Mouse (Mus musculus) kidney, postnatal 14 days (tissue): ENCODE results near the gene Lingo1.

Source experiments
- DNase-seq: peaks from one replicate; pipeline ENCODE4 v3.0.0; 2022; ENCODE audit warnings: mixed read lengths

Lingo1 gene

DNA sequence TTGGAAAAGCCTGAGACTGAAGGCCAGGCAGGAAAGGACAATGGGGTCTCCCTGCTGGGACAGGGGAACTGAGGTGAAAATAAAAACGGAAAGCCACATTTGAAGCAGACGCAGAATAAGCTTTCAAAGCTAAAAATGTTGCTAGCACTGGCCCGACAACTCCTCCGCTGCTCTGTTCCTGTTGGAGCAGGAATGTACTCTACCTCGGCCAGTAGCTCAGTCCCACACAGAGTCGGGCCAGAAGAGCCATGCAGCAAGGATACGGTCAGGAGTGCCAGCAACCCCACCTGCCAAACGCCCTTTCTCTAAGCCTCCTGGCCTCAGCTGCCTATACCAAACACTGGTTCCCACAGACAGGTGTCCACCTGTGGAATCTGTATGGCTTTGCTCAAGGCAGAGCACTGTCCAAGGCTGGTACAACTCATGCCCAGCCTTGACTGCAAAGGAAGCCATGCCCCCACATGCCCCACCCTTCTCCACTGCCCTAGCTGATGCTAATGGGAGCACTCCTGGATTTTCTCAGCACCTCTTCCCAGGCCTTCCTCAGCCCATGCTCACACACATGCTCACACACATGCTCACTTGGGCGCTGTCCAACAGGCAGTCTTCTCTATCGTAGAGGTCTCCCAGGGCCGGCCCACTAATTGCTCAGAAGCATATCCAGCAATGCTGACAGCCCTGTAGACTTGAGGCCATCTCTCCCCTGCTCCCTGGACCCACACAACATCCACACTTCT lies 74.0 kb downstream of the Lingo1 start:
- no peak for DNase-seq

DNA sequence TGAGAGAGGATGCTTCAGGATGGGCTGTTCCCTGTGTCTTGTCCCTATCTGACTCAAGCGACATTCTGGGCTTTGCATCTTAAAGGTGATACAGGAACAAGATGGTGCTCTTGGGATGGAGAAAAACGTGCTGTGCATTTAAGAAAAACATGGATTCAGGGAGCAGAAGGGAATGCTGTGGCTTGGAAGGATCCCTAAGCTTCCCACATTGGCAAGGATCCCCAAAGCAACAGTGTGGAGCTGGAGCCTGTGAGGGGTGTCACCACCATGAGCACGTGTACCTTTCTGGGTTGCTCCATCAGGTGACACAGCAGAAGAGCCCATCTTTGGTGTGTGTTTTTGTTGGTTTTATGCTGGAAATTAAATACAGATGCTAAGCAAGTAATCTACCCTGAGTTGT lies 77.3 kb downstream of the Lingo1 start:
- DNase-seq: no peak

DNA sequence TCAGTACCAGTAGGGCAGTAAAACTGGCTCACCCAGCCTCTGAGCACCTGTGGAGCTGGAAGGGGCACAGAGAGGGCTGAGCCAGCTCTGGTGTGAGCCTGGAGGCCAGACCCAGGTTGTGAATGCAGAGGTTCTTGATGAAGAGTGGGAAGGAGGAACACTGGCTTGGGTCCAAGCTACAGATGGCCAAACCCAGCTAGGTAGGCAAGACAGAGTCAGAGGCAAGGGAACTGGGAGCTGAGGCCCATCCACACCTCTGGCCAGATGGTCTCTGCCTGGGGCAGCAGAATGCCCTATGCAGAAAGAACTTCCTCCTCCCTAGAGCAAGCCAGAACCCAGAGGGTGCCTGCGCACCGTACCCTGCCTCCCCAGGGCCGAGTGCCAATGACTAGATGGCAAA lies 79.7 kb downstream of the Lingo1 start:
- DNase-seq: no peak

DNA sequence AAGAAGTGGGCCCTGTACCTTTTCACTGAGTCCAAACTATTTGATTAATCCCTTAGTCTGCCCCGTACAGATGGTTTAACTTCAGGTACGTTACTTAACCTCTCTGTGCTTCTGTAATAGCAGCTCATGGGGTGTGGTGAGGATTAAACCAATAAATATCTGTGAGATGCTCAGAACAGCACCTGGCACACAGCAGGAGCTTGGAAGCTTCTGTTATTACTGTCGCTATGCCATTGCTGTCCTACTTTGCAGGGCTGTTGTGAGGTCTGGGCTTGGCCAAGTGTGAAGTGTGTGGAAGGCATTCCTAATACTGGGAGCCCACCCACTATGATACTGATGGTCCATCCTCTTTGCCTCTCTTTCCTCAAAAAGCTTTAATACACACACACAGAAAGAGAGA lies 80.2 kb downstream of the Lingo1 start:
- no peak for DNase-seq

DNA sequence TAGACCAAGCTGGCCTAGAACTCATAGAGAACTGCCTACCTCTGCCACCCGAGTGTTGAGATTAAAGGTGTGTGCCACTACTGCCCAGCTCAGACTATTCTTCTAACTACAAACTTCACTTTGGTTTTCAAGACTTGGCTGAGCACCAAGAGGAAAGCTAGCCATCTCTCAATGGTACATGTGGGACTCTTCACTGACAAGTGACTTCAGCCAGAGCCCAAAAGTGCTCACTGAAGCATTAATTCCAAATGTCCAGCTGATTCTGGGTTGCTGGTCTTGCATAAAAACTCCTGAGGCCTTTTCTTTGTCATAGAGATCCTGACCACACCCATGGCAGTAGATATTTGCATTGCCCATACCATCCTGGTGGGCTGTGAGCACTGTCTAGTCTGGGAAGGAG lies 81.9 kb downstream of the Lingo1 start:
- DNase-seq: no peak

DNA sequence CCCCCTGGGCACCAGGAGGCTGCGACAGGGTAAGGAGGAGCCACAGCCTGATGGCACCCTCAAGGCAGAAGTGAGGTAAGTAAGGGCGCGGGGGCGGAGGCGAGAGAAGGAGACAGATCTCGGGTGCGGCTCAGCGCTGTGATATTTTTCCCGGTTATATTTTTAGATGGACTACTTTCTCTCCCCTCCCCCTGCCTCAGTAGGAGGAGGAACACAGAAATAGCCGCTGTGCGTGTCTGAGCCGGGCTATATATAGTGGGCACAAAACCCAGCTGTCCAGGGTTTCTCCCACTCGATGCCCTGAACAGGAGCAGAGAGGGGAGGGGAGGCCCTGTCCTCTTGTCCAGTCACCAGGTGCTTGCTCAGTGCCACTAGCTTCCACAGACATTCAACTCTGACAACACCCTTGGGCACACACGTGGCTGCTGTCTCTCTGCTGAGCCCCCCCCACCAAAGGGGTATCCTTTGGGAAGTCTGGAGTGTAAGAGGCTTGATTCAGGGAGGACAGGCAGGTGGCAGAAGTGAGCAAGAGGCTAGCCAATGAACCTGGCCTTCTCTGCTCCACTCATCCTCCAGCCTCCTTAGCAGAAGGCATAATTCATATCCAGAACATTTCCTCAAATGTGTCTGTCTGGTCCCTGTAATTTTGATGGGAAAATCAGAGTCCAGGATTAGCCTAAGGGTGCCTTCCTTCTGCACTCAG lies 83.5 kb downstream of the Lingo1 start:
- DNase-seq: no peak

DNA sequence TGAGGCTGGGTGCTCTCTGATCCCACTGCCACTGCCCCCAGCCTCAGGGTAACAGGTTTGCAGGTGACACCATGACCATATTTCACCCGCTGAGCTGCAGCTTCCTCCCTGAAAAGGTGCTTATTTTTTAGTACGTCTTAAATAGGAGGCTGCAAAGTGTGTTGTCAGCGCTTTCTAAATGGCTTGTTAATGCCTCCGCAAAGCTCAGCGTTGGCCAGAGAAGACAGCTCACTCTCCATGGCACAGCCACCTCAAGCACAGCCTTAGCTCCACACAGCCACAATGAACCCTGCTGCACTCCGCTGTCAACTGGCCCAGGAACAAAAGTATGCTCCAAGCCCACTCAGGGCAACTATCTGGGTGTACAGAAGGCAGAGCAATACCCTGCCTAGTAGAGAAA lies 85.3 kb downstream of the Lingo1 start:
- no peak for DNase-seq

DNA sequence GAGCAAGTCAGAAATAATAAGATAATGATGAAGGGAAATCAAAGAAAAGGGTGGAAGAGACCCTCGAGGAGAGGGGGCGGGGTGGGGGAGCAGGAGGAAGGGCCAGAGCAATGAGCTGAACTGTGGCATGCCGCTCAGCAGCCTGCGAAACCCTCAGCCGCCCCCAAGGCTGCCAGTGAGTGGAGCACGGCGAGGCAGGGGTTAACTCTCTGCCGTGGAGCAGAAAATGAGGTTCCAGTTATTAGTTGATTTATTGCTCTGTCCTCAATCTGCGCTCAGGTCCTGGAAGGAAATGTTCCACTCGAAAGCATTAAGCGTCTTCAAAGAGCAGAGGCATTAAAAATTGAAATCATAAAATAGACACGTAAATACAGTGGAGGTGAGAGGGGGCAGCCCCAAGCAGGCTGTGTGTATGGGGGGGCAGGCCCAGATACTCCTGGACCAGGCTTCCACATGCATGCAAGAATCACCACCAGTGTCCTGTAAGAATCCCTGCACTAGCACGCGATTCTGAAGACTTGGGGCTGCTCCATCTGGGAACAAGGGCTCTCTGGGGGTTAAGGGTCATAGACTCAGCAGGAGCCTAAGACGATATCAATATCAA lies 89.7 kb downstream of the Lingo1 start:
- DNase-seq: no peak

DNA sequence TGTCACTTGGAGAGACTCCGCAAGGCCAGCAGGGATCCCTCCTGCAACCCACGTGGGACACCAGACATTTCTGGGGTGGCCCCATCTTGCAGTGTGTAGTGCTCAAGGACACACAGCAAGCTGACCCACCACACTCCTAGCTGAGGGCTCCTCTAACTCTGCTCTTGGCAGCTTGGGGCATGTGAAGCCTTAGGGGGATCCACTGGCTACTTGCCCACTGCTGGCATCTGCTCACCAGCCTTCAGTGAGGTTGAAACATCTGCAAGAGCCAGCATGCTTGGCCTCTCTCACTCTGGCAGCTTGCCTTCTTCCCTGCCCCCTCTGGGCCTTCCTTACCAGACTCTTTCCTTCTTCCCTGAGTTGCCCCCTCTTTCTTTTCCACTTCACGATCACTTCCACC lies 94.9 kb downstream of the Lingo1 start:
- no peak for DNase-seq

DNA sequence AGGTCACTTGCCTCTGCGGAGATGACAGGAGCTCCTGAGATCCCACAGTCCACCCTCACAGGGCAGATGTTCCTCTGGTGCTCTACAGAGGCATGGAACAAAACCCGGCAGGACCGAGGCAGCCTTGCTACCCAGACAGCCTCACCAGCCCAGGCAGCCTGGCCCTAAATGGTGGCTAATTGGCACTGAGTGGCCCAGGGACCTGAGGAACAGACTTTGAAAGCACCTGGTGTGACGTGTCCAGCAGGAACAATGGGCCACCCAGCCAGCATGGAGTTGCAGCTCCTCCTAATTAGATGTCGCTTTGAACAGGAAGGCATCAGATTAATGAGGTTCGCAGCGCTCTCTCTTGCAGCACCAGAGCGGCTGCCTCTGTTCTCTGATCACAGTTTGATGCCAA lies 95.4 kb downstream of the Lingo1 start:
- DNase-seq: no peak

DNA sequence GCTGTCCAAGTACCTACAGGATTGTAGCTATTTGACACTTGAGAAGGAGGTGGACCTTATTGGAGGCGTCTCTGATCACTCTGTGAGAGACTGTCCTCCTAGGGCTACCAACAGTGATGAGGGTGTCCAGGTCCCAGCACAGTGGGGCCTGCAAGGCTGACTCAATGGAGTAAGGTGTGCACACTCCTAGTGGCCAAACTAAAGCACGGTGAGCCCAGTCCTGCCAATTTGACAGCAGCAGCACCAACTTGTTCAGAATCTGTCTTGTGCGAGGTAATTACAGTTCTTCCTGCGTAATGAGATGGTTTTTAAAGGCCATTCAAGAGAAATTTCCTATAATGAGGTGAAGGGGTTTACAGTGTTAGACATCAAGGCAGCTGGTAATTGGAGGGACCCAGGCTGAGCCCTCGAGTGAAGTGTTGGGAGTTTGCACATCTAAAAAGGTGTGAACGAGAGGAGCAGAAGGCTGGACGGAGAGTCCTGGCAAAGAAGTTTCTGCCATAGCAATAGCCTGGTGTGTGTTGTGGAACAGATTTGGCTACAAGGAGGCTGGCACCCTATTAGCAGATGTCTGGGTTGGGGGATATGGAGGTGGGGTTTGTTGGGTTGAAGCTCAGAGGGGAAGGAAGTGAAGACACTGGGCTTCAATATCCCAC lies 97.4 kb downstream of the Lingo1 start:
- DNase-seq: no peak

DNA sequence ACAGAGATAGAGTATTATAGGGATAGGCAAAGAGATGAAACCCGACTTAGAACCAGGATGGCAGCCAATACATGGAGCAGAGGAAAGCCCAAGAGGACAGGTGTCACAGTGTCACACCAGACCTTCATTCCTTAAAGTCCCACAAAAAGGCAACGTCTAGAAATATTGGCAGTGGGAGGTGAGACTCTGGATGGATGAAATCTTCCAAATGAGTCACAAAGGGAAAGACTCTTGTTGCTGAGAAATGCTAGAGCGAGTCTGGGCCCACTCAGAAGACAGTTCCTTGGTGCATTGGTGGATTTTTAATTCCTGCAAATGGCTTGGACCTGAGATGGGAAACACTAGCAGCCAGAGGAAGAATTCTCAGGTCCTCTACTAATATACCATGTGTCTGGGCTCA lies 102.2 kb downstream of the Lingo1 start:
- no peak for DNase-seq

DNA sequence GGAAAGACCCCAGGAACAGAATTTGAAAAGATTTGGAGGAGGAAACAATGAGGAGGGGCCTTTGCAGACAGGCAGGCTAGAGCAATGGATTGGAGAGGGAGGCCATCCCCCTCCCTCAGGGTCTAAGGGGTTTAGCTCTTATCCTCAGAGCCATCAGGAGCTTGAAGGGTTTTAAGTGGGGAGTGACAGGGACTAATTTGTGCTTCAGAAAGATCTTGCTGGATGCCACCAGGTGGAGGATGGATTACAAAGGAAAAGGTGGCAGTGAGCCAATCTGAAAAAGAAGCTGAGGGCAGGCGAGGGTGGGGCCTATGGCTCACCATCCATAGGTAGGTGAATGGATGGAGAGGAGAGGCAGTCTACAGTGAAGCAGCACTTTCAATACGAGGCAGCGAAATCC lies 105.0 kb downstream of the Lingo1 start:
- DNase-seq: no peak

DNA sequence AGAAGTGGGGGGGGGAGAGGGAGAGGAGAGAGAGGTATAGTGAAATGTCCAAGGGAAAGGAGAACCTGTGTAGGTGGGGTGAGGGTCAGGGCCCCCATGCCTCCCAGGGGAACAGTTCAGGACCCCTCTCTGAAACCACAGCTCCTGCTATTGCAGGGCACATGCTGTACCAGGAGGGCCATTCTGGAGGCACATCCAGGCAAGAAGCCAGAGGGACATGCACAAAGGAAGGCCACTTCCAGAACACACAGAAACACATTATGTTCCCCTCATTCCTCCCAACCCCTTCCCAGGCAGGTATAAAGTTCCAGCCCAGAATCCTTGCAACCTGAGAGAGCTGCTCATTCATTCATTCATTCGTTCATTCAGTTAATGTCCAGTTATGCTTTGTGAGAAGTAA lies 105.6 kb downstream of the Lingo1 start:
- DNase-seq: no peak

DNA sequence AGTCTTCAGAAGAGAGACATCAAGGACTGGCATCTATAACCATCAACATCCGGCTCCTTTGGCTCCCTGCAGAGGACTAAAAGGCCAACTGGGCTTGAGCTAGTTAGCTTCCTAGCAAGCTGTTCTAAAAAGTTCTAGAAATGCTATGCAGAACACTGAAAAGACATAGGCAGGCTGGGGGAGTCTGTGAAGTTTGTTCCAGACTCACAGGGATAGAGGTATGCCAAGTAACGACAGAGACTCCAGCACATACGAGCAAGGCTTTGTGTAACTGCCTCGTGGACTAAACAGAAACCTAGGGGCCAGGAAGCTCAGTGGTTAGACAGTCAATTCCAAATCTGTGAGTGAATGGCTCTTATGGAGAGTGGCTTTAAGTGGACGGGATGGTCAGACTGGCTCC lies 108.8 kb downstream of the Lingo1 start:
- DNase-seq: no peak

DNA sequence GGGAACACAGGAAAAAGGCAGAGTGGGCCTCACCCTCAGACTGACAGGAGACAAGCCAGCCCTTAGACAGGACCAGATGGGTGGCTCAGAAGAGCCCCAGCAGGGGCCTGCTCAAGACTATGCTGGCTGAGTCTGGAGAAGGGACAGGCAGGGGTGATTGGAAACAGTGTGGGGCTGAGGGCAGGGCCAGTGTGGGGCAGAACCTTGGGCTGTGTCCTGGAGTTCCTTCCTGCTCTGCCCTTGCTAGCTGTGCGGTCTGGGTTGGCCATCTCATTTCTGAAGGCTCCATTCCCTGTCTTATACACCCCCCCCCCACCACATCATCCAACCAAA lies 109.2 kb downstream of the Lingo1 start:
- DNase-seq: no peak

DNA sequence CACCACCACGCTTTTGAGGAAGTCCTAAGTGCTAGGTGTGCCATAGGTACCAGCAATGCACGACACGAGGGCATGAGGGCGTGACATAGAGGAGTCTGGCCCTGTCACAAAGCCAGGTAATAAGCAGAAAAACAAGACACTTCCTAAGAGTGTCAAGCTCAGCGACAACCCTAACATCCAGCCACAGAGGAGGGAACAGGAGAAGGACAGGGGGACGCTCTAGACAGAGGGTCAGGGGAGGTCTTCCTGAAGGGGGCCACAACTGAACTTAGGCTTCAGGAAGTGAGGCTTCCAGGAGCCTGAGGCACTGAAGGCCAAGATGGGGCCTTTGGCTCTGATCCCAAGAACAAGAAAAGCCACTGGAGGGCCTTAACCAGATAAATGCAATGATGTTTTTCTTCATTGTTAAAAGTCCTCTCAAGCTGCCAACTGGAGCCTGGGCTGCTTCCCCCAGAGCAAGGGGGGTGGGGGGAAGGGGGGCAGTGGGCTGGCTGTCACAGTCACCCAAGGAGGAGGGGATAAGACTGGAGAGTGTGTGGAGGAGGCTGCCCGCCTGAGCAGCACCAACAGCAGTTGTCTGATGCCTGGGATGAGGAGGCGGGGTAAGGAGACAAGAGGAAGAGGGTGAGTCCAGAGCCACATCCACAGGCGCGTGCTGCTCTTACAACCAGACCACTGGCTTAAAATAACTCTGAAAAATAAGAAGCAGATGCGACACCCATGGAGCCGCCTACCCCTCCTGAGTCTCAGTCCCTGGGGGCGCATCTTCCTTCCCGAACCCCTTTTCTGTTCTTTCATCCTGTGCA lies 109.7 kb downstream of the Lingo1 start:
- peak; percentile 37 for DNase-seq

DNA sequence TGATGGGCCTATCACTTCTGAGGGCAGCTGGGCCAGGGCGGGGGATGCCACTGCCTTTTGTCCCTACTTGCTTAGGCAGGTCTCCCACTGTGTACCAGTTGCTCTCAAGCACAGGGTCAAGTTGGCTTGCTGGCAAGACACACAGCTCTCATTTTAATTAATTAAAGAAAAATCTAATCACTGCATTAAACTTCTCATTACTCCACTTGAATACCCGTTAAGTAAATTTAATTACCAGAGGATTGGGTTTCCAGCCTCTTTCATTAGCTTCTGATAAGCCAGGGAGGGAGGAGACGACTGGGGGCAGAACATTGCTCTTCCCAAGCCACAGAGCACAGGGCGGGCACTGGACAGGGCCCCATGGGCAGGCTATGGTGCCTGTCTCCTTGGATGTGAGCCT lies 113.4 kb downstream of the Lingo1 start:
- DNase-seq: no peak

DNA sequence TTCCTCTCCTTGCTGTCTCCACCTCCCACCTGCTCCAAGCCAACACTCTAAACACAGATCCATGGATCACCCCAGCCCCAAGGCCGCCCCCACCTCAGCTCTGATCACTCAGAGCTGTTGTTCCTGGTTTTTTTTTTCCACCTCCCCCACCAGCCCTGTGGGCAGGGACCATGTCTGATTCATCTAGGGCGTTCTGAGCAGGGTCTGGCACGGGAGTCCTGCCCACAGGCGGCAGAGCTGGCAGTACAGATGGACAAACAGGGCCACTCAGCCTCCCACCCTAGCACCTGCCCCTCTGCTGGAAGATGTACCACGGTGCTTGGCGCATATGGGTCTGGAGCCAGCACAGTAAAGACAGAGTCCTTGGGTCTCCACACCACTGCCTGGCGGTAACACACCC lies 114.3 kb downstream of the Lingo1 start:
- DNase-seq: no peak

DNA sequence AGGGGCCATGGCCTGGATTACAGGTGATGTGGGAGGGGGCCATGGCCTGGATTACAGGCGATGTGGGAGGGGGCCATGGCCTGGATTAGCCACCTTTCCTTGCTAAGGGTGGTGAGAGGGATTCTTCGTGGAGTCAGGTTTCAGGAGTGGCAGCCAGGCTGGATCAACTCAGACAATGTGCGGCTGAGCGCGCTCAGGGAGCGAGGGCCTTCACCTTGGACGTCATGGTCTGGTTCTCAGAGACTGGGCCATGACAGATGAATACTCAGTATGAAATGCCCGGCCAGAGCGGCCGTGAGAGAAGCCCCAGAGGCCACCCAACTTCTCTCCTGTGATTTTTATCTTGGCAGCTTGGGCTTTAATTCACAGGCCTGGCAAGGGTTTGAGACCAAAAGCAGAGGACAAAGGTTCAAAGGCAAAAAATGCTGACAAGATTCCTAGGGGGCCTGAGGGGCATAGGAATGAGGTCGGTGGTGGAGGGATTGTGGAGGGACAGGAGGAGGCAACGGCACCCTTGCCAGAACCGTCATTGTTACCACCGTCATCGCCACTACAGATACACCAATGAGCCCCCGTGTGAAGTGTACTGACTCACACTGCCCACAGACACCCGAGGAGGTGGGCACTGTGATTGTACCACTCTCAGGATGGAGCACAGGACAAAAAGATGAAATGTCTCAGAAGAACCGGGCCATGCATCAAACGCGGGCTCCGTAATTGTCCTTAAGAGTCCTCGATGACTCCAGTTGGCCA lies 117.2 kb downstream of the Lingo1 start:
- peak; percentile 10 for DNase-seq

DNA sequence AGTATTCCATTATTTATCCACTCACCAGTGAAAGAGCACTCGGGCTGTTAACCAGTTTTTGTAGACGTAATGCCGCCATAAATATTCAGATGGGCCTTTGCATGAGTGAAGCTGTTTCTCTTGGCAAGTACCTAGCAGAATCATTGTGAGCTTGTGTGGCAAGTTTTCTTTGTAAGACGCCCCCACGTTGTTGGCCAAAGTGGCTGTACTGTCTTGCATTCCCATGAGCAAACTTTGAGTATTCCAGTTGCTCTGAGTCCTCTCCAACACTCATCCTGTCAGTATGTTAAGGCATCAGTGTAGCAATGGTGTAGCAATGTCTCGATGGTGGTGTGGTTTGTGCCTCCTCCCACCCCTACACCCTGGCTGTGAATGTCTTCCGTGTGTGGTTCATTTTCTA lies 120.6 kb downstream of the Lingo1 start:
- DNase-seq: no peak

DNA sequence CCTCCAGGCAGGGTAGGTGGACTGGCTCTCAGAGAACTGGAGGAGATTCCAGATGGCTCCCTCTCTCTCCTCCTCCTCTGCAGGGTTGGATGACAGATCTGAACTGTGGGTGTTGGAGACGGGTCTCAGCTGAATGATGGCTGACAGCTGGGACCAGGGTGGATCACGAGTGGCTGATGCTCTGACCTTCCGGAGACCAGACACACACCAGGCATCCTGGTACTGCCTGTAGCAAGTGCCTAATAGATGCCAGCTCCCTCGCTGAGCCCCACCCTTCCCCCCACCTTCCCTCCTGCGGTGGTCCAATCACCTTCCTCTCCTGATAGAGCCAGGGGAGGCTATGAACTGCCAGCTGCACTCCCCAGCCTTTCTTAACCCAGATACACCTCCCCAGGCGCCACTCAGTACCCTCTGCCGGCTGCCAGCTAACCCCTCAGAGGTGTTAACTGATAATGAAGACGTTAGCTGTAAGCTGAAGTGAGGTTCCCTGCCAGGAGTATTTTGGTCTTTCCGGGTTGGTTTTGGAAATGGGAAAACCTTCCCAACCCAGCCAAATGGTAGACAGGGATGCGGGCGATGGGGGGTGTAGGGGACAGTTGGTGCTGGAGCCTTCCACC lies 126.6 kb downstream of the Lingo1 start:
- no peak for DNase-seq
